Mouse (Mus musculus) bone marrow, adult 2 months (tissue): Measurements from ENCODE around the gene Smim24.

Source experiments
- CTCF ChIP-seq: fragments of 200-500 bp; IDR thresholded peaks from 2 replicates; pipeline ENCODE4 v1.5.1; 2011; ENCODE audit warnings: low read length, control low read depth; ENCODE audit not compliant: control insufficient read depth, insufficient read depth
- POLR2A ChIP-seq: fragments of 200-500 bp; IDR thresholded peaks from 2 replicates; pipeline ENCODE4 v1.6.1; 2011; ENCODE audit warnings: low read depth, mild to moderate bottlenecking, control low read depth, low read length, borderline replicate concordance; ENCODE audit not compliant: control insufficient read depth

GRCm38 (mm10) chr10:81407539-81408423 lies 14.9 kb downstream of the Smim24 start:
- TF ChIP-seq POLR2A (no peak), CTCF (no peak)
